ENCODE assay signal across 22 mouse cellular contexts in the genomic region with DNA sequence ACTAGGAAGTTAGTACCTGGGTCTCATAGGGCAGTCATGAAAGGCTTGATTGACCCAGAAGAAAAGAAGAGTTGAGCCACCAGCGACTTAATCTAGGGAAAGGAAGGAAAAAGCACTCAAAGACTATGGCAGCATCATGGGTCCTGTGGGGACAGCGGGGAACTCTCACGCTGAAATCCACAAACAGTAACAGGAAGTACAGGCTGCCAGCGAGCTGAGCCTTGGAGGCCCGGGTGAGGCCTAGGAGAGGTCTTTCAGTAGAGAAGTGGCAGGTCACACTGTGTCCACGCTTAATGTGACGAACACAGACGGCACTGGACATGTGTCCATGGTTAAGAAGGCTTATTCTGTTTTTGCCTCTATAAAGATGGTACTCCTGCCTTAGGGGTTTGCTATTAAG. TPM values are rescaled to one million over a fixed set of nuclear protein-coding genes. Genes with fewer than 3 reads are reported as not detected.
DNase-seq lines count a peak whose midpoint lies in the region; ATAC-seq and TF ChIP-seq lines count a peak whose summit lies in the region.
"Had no signal": no experiment of that assay in that cellular context is flagged by ENCODE, and none has a peak within 500 bp of the region (broad histone marks: within the 10 kb centered on the region; RNA-seq: fewer than 3 reads in every experiment).

No protein-coding gene starts in this region.

- DNase-seq in MEL (ENCODE audit: low read depth, low spot score) = peak; percentile 26
- DNase-seq in right cerebral cortex, postnatal 4 days = no peak
- DNase-seq in thymus, adult 2 months = no peak
- DNase-seq in kidney, postnatal 4 days = no peak
- DNase-seq: adrenal gland, adult 8-10 months; adrenal gland, postnatal 14 days; adrenal gland, postnatal 36 days; cerebellum, adult 11 months; cerebellum, adult 18-20 months; cerebellum, adult 8-10 months; cerebellum, adult 9-11 months; cerebellum, postnatal 14 days; cerebellum, postnatal 36 days had no signal

- H3K27me3 ChIP-seq in MEL (ENCODE audit: control insufficient read depth in 1 of 2, insufficient read depth in 2 of 2, low read length in 2 of 2) = no peaks in the 10 kb centered on the region
- no peaks in the 10 kb centered on the region for H3K27me3 ChIP-seq in thymus, adult 2 months (ENCODE audit: control insufficient read depth, insufficient read depth, low read length)
- H3K27me3 ChIP-seq: embryonic facial prominence, embryonic 12.5 days; Patski had no signal

- H3K4me3 ChIP-seq in MEL (ENCODE audit: control insufficient read depth in 1 of 2, insufficient read depth in 1 of 2, low read depth in 2 of 2, low read length in 2 of 2) = no peak overlapping the region
- no peak overlapping the region for H3K4me3 ChIP-seq in thymus, adult 2 months (ENCODE audit: control insufficient read depth, insufficient read depth, low read length)
- H3K4me3 ChIP-seq: embryonic facial prominence, embryonic 10.5 days; embryonic facial prominence, embryonic 12.5 days had no signal

- no peak overlapping the region for H3K9ac ChIP-seq in MEL (ENCODE audit: control insufficient read depth, low read depth, low read length, poor library complexity, severe bottlenecking)
- H3K9ac ChIP-seq: embryonic facial prominence, embryonic 12.5 days had no signal

- H3K9me3 ChIP-seq in MEL (replicated peaks; ENCODE audit: insufficient read depth, low read length) = no peaks in the 10 kb centered on the region
- H3K9me3 ChIP-seq: embryonic facial prominence, embryonic 10.5 days; embryonic facial prominence, embryonic 12.5 days had no signal

- ATAC-seq in common myeloid progenitor, adult 5-6 weeks (replicated peaks; ENCODE audit: low read depth, poor library complexity, severe bottlenecking) = peak; percentile 76
- ATAC-seq in hematopoietic stem cell, adult 5-6 weeks (replicated peaks in 1 of 2; ENCODE audit: insufficient read depth in 1 of 2, low FRiP score in 2 of 2, low TSS enrichment in 1 of 2, low read depth in 1 of 2, poor library complexity in 2 of 2, severe bottlenecking in 2 of 2) = peak; percentile 87 to 89; a peak in 3 of 4 replicates
- ATAC-seq in megakaryocyte progenitor cell, adult 5-6 weeks (replicated peaks; ENCODE audit: poor library complexity) = peak; percentile 55
- ATAC-seq: activated CD4-positive, CD25-positive, alpha-beta regulatory T cell, adult 4 months; forebrain, embryonic 14.5 days; forebrain, embryonic 16.5 days; Patski had no signal

- no peak for TF ChIP-seq CTCF in MEL (IDR thresholded peaks at IDR 0.05 in 2 of 3, conservative IDR thresholded peaks at IDR 0.05 in 1 of 3; ENCODE audit: control insufficient read depth in 1 of 3, insufficient read depth in 1 of 3, low read depth in 2 of 3, low read length in 3 of 3, poor library complexity in 1 of 3, severe bottlenecking in 1 of 3)
- TF ChIP-seq CTCF in thymus, adult 2 months (IDR thresholded peaks at IDR 0.05; ENCODE audit: borderline replicate concordance, control insufficient read depth, extremely low read depth, insufficient read depth, low read length, poor library complexity) = no peak

- TF ChIP-seq POLR2A in MEL (IDR thresholded peaks at IDR 0.05; ENCODE audit: control insufficient read depth in 1 of 2, insufficient read depth in 1 of 2, low read depth in 1 of 2, low read length in 2 of 2, poor library complexity in 1 of 2) = no peak
- TF ChIP-seq POLR2A in thymus, adult 2 months (IDR thresholded peaks at IDR 0.05; ENCODE audit: control insufficient read depth, extremely low read depth, insufficient read depth, low read length, poor library complexity) = no peak

- H3K36me3 ChIP-seq in MEL (ENCODE audit: control insufficient read depth in 1 of 2, insufficient read depth in 2 of 2, low read length in 2 of 2) = peaks cover 8 to 30% of the 10 kb centered on the region in 2 experiments
- peaks cover 28% of the 10 kb centered on the region for H3K36me3 ChIP-seq in thymus, adult 2 months (ENCODE audit: control insufficient read depth, insufficient read depth, low read length)

- no peak for TF ChIP-seq RAD21 in MEL (IDR thresholded peaks at IDR 0.05; ENCODE audit: low read depth, low read length)

- H3K79me2 ChIP-seq in MEL (ENCODE audit: control insufficient read depth, insufficient read depth, low read length, poor library complexity) = no peaks in the 10 kb centered on the region; the same call in 1 of the 2 replicates

- no peak for TF ChIP-seq EP300 in MEL (IDR thresholded peaks at IDR 0.05; ENCODE audit: low read depth in 1 of 2, low read length in 2 of 2)

- H3K27ac ChIP-seq in MEL (ENCODE audit: control insufficient read depth, low read depth, low read length) = peak overlapping the region; percentile 32; the same call in 1 of the 2 replicates
- H3K27ac ChIP-seq in thymus, adult 2 months (ENCODE audit: control insufficient read depth, insufficient read depth, low read length) = no peak overlapping the region
- H3K27ac ChIP-seq: embryonic facial prominence, embryonic 10.5 days; embryonic facial prominence, embryonic 12.5 days had no signal

- peaks cover 19 to 34% of the 10 kb centered on the region in 2 experiments for H3K4me1 ChIP-seq in MEL (ENCODE audit: control insufficient read depth in 1 of 2, insufficient read depth in 2 of 2, low read length in 2 of 2)
- no peaks in the 10 kb centered on the region for H3K4me1 ChIP-seq in thymus, adult 2 months (replicated peaks; ENCODE audit: control insufficient read depth, insufficient read depth, low read length)
- H3K4me1 ChIP-seq: embryonic facial prominence, embryonic 10.5 days; embryonic facial prominence, embryonic 12.5 days had no signal

- WGBS in thymus, adult 2 months = 76% methylated on average over 8 of the region's 8 CpGs

TF ChIP-seq in MEL, 35 proteins besides CTCF, POLR2A, EP300 and RAD21:
- no peak for TF ChIP-seq NELFE (IDR thresholded peaks at IDR 0.05; ENCODE audit: low read depth, low read length)
- no peak for TF ChIP-seq USF1 (IDR thresholded peaks at IDR 0.05; ENCODE audit: low read depth, low read length)
- TF ChIP-seq ETS1 (IDR thresholded peaks at IDR 0.05; ENCODE audit: low read depth, low read length) = no peak
- no peak for TF ChIP-seq TBP (IDR thresholded peaks at IDR 0.05; ENCODE audit: low read depth, low read length)

RNA-seq across cellular contexts. Expression of a gene that starts 21.1 kb away (rescaled TPM):
- total RNA-seq in MEL (2012; rRNA removed) = 20.3 and 22.2 TPM in 2 replicates
- polyA plus RNA-seq in MEL (2012; ENCODE audit: insufficient read depth in 1 of 2, insufficient read length in 2 of 2, low read depth in 1 of 2, low replicate concordance in 2 of 2, missing spikeins in 1 of 2) = 10 to 100 TPM in 1 of 2 experiments, not detected in 1; 15.9 TPM
- total RNA-seq in common myeloid progenitor, adult 5-6 weeks (2017) = 13.0 and 19.3 TPM in 2 replicates
- 10.0 and 13.7 TPM in 2 replicates for total RNA-seq in hematopoietic stem cell, adult 5-6 weeks (2017)
- total RNA-seq in megakaryocyte progenitor cell, adult 5-6 weeks (2015) = 14.4 and 19.1 TPM in 2 replicates
- 14.4 and 14.9 TPM in 2 replicates for total RNA-seq in megakaryocyte progenitor cell, adult 5-6 weeks (2017)
- polyA plus RNA-seq in thymus, adult 2 months (2012; rRNA removed) = 15.3 and 17.4 TPM in 2 replicates

RNA-seq across cellular contexts. Expression of a gene that starts 21.2 kb away (rescaled TPM):
- 43.7 and 50.9 TPM in 2 replicates for total RNA-seq in MEL (2012; rRNA removed)
- 10 to 100 TPM in 1 of 2 experiments, not detected in 1; 76.0 TPM for polyA plus RNA-seq in MEL (2012; ENCODE audit: insufficient read depth in 1 of 2, insufficient read length in 2 of 2, low read depth in 1 of 2, low replicate concordance in 2 of 2, missing spikeins in 1 of 2)
- 56.9 and 98.3 TPM in 2 replicates for total RNA-seq in common myeloid progenitor, adult 5-6 weeks (2017)
- total RNA-seq in hematopoietic stem cell, adult 5-6 weeks (2017) = 47.8 and 51.1 TPM in 2 replicates
- 51.2 and 55.0 TPM in 2 replicates for total RNA-seq in megakaryocyte progenitor cell, adult 5-6 weeks (2015)
- 63.4 and 68.2 TPM in 2 replicates for total RNA-seq in megakaryocyte progenitor cell, adult 5-6 weeks (2017)
- 4.1 and 5.0 TPM in 2 replicates for polyA plus RNA-seq in thymus, adult 2 months (2012; rRNA removed)

RNA-seq across cellular contexts. Expression of a gene that starts 34.6 kb away (rescaled TPM):
- not detected in 2 replicates for total RNA-seq in MEL (2012; rRNA removed)
- not detected for polyA plus RNA-seq in MEL (2012; ENCODE audit: insufficient read depth in 1 of 2, insufficient read length in 2 of 2, low read depth in 1 of 2, low replicate concordance in 2 of 2, missing spikeins in 1 of 2)
- 0.05 and 3.7 TPM in 2 replicates for total RNA-seq in common myeloid progenitor, adult 5-6 weeks (2017)
- total RNA-seq in hematopoietic stem cell, adult 5-6 weeks (2017) = 4.0 and 4.6 TPM in 2 replicates
- total RNA-seq in megakaryocyte progenitor cell, adult 5-6 weeks (2015) = 4.6 and 5.3 TPM in 2 replicates
- total RNA-seq in megakaryocyte progenitor cell, adult 5-6 weeks (2017) = 1.6 and 1.9 TPM in 2 replicates
- polyA plus RNA-seq in thymus, adult 2 months (2012; rRNA removed) = 0.87 and 1.2 TPM in 2 replicates
